Mouse (Mus musculus): Measurements from ENCODE around the gene Tmprss7. TPM values are rescaled to one million over a fixed set of nuclear protein-coding genes. Genes with fewer than 3 reads are reported as not detected.

Tmprss7 gene
- polyA plus RNA-seq, 1 experiment from 2014 or later = 0.13 TPM

DNA sequence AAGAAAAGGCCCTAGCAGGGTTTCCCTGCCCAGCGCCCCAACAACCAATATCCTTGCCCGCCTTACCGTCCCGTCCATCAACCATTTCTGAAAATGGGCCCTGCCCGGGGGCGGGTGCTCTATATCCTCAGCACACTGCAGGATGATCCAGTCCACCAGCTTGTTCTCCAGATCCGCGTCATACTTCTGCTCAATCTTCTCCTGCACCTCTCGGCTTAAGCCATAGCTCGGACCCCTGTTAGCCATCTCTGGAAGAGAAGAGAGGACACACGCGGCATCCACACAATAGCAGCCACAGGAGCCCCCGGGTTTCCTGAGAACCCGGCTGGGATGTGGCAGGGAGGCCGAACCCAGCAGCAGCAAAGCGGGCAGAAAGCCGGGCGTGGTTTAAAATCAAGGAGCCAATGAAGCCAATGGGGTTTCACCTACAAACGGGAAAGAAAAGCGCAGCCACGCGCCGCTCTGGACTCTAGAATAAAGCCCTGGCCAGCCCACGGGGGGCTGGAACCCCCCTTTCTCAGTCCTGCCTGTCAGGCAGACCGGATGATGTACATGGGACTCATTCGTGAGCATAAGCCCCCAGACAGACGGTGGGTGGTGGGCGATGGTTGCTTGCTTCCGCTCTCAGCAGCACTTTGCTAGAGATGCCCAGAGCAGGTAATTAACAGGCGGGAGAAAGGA is 30.7 kb upstream of the Tmprss7 start, which contains the start of gene Tagln3:
Gene Tagln3 (minus strand): TSS at position 548 of the 681 bp plus-strand sequence.
- WGBS = 2% methylated on average over 30 of the region's 30 CpGs
- peak; percentile 40; the same call in 1 of the 2 replicates for ATAC-seq (ENCODE audit: low FRiP score, low TSS enrichment)

DNA sequence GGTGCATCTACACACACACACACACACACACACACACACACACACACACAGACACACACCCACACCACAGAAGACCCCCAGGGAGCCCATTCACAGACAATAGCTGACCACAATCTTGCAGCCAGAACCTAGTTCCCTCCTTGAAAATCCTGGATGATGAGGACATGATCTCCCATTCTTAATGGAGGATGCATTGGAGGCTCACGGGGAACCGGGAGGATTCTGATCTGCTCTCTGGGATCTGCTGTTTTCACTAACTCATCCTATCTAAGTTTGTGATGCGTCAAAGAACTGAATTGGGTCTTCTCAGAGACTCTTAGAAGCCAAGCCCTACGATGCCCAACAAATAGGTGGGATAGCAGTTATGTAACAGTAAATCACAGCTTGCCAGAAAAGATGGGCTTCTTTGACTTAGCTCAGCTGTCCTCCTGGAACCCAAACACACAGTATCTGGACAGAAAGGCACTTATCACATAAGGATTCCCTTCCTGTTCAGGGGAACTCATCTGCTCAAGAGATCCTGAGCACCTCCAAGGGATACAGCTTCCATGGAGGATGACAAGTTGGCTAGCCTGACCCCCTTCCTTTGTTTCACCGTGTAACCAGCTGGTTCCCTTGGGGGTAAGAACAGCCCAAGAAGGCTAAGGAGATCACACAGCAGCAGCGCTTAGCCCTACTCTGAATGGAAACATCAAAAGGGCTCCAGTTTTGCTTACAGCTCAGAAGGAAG is 29.9 kb upstream of the Tmprss7 start:
- 68% methylated on average over 6 of the region's 6 CpGs for whole genome bisulfite sequencing
- Histone ChIP-seq H3K9me3 (ENCODE audit: control insufficient read depth, low read length) (no peaks in the 10 kb centered on the region), H3K27me3 (ENCODE audit: control insufficient read depth, insufficient read depth, low read length) (no peaks in the 10 kb centered on the region), H3K4me1 (replicated peaks; ENCODE audit: control insufficient read depth, insufficient read depth) (no peaks in the 10 kb centered on the region), H3K27ac (replicated peaks) (no peak overlapping the region), H3K4me2 (replicated peaks; ENCODE audit: low read depth) (peak overlapping the region; percentile 82), H3K9ac (ENCODE audit: low read length) (no peak overlapping the region), H3K36me3 (ENCODE audit: control insufficient read depth, insufficient read depth, low read length) (no peaks in the 10 kb centered on the region), H3K4me3 (ENCODE audit: low read depth, low read length) (peak overlapping the region; percentile 47)
- DNase-seq (ENCODE audit: low spot score) = no peak
- no peak for ATAC-seq (ENCODE audit: low FRiP score, low TSS enrichment)
- TF ChIP-seq EP300 (optimal IDR thresholded peaks at IDR 0.05) = no peak
- TF ChIP-seq CTCF (IDR thresholded peaks at IDR 0.05; ENCODE audit: low read depth) = no peak

More for the DNA sequence above, 30.7 kb upstream of the Tmprss7 start, which contains the start of gene Tagln3:
- TF ChIP-seq CTCF (IDR thresholded peaks at IDR 0.05; ENCODE audit: low read depth) = no peak
- TF ChIP-seq EP300 (optimal IDR thresholded peaks at IDR 0.05) = no peak
- Histone ChIP-seq H3K27me3 (ENCODE audit: control insufficient read depth, insufficient read depth, low read length) (no peaks in the 10 kb centered on the region), H3K27ac (replicated peaks) (no peak within 1 kb of the TSS), H3K9me3 (ENCODE audit: control insufficient read depth, low read length) (no peaks in the 10 kb centered on the region), H3K4me3 (ENCODE audit: low read depth, low read length) (peak within 1 kb of the TSS; percentile 47), H3K4me1 (replicated peaks; ENCODE audit: control insufficient read depth, insufficient read depth) (no peaks in the 10 kb centered on the region), H3K9ac (ENCODE audit: low read length) (peak within 1 kb of the TSS; percentile 32), H3K4me2 (replicated peaks; ENCODE audit: low read depth) (peak within 1 kb of the TSS; percentile 82), H3K36me3 (ENCODE audit: control insufficient read depth, insufficient read depth, low read length) (no peaks in the 10 kb centered on the region)
- peak; percentile 54 for DNase-seq (ENCODE audit: low spot score)

DNA sequence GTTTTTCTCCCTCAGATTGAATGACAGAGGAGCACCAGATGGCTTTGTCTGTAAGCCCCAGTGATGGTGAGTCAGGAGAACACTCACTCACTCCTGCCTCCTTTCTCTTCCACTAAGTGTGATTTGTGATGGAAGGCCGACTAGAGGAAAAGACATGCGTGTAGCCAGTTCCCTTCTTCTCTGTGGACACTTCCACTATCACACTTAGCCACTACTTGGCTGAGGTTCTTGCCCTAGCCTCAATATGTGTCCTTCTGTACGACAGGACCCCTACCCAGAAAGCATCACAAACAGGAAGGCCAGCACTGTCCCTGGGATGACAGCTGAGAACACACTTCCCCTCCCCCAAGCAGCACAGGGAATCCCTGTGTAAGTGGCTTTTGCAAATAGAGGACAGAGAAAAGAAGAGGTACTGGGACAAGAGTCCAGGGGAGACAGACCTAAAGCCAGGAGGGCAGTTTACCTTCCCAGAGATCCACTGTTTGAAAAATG is 29.0 kb upstream of the Tmprss7 start:
- no peak for TF ChIP-seq CTCF (IDR thresholded peaks at IDR 0.05; ENCODE audit: low read depth)
- no peak for TF ChIP-seq EP300 (optimal IDR thresholded peaks at IDR 0.05)
- WGBS = 71% methylated on average over 3 of the region's 3 CpGs
- Histone ChIP-seq H3K4me2 (replicated peaks; ENCODE audit: low read depth) (no peak overlapping the region), H3K36me3 (ENCODE audit: control insufficient read depth, insufficient read depth, low read length) (no peaks in the 10 kb centered on the region), H3K27me3 (ENCODE audit: control insufficient read depth, insufficient read depth, low read length) (no peaks in the 10 kb centered on the region), H3K4me1 (replicated peaks; ENCODE audit: control insufficient read depth, insufficient read depth) (no peaks in the 10 kb centered on the region), H3K9me3 (ENCODE audit: control insufficient read depth, low read length) (no peaks in the 10 kb centered on the region), H3K27ac (replicated peaks) (no peak overlapping the region), H3K4me3 (ENCODE audit: low read depth, low read length) (no peak overlapping the region), H3K9ac (ENCODE audit: low read length) (no peak overlapping the region)
- DNase-seq (ENCODE audit: low spot score) (no peak), ATAC-seq (ENCODE audit: low FRiP score, low TSS enrichment) (no peak)

DNA sequence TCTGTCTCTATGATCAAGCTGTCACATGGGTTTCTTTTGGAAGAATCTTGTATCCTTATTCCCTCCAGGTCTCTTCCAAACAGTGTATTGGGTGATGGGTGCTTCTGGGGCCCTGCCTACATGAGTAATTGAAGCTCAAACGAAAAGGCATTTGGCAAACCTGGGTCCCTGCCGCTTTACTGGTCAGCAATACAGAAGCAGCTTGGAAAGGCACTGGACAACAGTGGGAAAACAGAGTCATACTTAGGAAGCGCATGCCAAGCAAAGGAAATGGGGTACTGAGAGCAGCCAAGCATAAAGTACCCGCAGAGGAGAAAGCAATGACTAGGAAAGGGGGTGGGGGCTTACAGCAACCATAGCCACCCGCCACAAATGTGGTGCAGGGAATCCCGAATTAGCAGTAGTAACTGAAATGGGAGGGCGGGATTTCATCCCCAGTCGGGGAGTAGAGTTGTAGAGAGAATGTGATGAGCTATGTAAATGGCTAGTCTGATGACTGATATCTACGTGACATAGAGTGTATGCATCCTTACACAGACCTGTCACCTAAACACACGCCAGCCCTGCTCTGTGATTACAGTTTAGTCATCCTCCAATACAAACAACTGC is 26.7 kb upstream of the Tmprss7 start:
- WGBS = 69% methylated on average over 10 of the region's 10 CpGs
- no peak overlapping the region for H3K27ac ChIP-seq (replicated peaks)

DNA sequence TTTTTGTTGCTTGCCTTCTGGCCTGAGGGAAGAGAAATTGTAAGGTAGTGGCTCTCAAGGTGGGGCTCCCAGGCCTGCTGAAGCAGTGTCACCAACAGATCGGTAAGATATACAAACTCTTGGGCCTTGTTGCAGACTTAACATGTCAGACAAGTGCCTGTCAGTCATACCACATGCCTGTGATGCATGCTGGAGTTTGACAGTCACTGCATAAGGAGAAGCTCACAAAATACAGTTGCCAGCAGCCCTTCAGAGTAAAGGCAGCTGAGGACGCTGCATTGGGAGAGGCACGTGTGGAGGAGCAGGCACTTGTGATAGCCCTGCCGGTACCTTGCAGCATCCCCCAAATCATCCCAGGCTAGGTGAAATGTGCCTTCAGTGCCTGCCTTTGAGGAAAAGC is 24.8 kb upstream of the Tmprss7 start:
- no peaks in the 10 kb centered on the region for H3K9me3 ChIP-seq (ENCODE audit: control insufficient read depth, low read length)
- H3K36me3 ChIP-seq (ENCODE audit: control insufficient read depth, insufficient read depth, low read length) = no peaks in the 10 kb centered on the region
- 91% methylated on average over 4 of the region's 4 CpGs for WGBS

More for the DNA sequence above, 26.7 kb upstream of the Tmprss7 start:
- no peaks in the 10 kb centered on the region for H3K4me1 ChIP-seq (replicated peaks; ENCODE audit: control insufficient read depth, insufficient read depth)
- no peaks in the 10 kb centered on the region for H3K27me3 ChIP-seq (ENCODE audit: control insufficient read depth, insufficient read depth, low read length)
- TF ChIP-seq CTCF (IDR thresholded peaks at IDR 0.05; ENCODE audit: low read depth) = no peak
- H3K36me3 ChIP-seq (ENCODE audit: control insufficient read depth, insufficient read depth, low read length) = no peaks in the 10 kb centered on the region
- no peak overlapping the region for H3K4me2 ChIP-seq (replicated peaks; ENCODE audit: low read depth)
- H3K9ac ChIP-seq (ENCODE audit: low read length) = no peak overlapping the region
- H3K9me3 ChIP-seq (ENCODE audit: control insufficient read depth, low read length) = no peaks in the 10 kb centered on the region
- no peak for DNase-seq (ENCODE audit: low spot score)
- ATAC-seq (ENCODE audit: low FRiP score, low TSS enrichment) = no peak
- H3K4me3 ChIP-seq (ENCODE audit: low read depth, low read length) = no peak overlapping the region

More for the DNA sequence above, 24.8 kb upstream of the Tmprss7 start:
- no peak for DNase-seq (ENCODE audit: low spot score)
- no peak for ATAC-seq (ENCODE audit: low FRiP score, low TSS enrichment)
- H3K4me1 ChIP-seq (replicated peaks; ENCODE audit: control insufficient read depth, insufficient read depth) = no peaks in the 10 kb centered on the region
- no peak overlapping the region for H3K27ac ChIP-seq (replicated peaks)
- no peak for TF ChIP-seq EP300 (optimal IDR thresholded peaks at IDR 0.05)
- no peak for TF ChIP-seq CTCF (IDR thresholded peaks at IDR 0.05; ENCODE audit: low read depth)
- H3K9ac ChIP-seq (ENCODE audit: low read length) = no peak overlapping the region
- no peak overlapping the region for H3K4me2 ChIP-seq (replicated peaks; ENCODE audit: low read depth)
- no peaks in the 10 kb centered on the region for H3K27me3 ChIP-seq (ENCODE audit: control insufficient read depth, insufficient read depth, low read length)
- H3K4me3 ChIP-seq (ENCODE audit: low read depth, low read length) = no peak overlapping the region
